Mouse (Mus musculus): Measurements from ENCODE around the gene Senp2.
"Not testable (repeated sequence)": the region's sequence is repeated elsewhere in the genome, so short reads cannot be mapped to it uniquely, and the experiment has no call there.

The Senp2 gene

GRCm38 (mm10) chr16:22009099-22009584, at the start of gene Senp2:
Senp2 (plus strand) TSS chr16:22009484.
- peak; percentile 100 for DNase-seq

DNA sequence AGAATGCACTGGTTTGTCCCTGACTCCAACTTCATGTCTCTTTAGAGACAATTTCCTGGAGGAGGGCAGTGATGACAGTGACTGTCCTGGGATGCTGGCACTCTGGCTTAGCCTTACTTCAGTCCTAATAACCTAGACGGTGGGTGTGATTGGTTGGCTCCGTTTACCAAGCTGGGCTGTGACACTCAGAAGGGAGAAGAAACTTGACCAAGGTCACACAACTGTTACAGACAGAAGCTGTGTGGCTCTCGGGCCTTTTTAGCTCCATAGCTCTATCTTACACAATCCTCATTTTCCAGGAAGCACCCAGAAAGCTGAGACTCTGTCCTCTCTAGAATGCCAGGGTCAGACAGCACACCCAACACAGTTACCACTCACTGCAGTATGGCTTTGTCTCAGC, 43.7 kb upstream of the Senp2 start:
- DNase-seq, result no peak

DNA sequence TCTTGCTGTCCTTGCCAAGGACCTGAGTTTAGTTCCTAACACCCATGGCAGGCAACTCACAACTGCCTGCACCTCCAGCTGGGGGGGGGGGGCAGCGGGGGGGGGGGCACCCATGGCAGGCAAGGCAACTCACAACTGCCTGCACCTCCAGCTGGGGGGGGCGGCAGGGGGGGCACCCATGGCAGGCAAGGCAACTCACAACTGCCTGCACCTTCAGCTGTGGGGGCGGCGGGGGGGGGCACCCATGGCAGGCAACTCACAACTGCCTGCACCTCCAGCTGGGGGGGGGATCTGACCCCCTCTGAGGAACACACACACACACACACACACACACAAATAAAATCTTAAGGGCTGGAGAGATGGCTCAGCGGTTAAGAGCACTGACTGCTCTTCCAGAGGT, 39.4 kb upstream of the Senp2 start:
- DNase-seq, result no peak

- no peak for DNase-seq
Observed at GRCm38 (mm10) chr16:21970536-21970935, 38.7 kb upstream of the Senp2 start.

DNA sequence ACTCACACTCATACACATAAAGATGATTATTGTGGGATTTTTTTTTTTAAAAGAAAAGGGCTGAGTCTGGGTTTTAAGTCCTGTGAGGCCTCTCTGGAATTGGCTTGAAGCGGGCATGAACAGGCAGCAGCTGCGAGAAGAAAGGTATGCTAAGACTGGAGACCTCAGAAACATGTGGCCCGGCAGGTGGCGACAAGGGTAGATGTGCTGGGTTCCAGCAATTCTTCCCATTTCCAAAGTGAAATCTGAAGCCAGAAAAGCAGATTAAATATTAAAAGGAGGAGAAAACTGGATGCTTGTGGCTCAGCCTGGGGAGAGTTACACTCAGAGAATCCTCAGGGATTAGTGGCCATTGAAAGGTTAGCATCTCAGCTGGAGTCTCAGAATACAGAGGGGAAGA, 37.8 kb upstream of the Senp2 start:
- DNase-seq, result no peak

DNA sequence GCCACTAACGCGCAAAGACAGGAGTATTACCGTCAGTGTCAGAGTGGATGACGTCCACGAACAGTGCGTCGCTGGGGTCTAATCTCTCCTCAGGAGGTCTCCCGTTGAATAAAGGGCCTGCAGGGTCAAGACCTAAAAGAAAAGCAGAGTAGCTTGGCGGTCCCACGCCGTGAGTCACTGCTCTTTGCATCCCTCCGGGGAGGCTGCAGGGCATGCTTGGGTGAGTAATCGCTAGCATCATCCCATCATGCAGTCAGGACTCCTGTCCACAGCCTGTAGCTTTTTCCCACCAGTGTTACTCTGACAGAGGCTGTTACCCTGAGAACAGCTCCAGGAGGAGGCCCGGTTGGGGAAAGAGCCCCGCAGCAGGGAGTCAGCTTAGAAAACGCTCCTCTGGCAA, 33.1 kb upstream of the Senp2 start:
- no peak for DNase-seq

DNA sequence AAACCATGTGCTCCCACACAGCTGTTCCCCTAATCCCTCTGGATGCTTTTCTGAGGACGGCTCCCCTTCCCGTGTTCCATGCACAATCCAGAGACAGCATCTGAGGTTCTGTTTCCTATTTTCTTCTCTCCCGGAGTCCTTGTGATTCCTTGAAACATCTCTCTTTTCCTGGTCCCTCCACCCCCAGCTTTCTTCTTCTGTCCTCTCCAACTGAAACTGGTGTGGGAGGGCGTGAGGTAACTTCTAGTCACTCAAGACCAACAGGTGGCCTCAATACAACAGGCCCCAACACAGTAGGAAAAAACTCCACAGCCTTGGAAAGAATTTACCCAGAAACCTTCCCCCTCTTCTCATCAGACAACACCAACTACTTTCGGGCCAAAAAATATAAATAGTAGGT, 31.9 kb upstream of the Senp2 start:
- no peak for DNase-seq

DNA sequence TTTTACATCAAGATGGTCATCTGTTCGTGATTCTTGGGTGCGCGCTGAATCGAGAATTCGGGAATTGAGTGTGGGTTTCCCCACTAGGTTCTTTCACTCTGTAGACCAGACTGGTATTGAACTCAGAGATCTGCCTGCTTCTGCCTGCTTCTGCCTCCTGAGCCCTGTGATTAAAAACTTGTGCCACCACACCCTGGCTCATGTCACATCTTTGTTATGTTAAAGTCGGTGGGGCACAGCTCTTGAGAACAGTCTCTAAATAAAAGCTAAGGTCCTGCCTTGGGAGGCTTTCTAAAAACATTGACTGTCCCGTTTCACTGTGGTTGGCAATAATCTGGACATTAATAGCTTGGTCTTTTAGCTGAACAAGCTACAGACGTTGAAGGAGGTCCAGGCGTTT, 26.1 kb upstream of the Senp2 start:
- DNase-seq, result no peak

DNA sequence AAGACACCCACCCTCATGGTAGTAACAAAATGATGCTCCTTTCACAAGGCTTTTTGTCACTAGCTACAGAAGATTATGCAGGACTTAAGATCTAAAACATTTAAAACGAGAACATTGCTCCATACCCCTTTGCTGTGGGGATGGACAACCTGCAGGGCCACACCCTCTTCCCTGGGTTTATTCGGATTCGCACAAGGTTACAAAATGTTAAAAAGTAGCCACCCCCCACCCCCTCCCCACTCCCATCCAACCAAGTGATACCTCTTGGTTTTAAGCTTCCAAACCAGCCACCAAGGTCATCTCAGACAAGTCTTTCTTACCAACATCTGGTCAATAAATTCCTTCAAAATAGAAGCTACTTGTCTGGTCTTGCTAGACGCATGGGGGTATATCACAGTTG, 25.7 kb upstream of the Senp2 start:
- DNase-seq, result no peak

DNA sequence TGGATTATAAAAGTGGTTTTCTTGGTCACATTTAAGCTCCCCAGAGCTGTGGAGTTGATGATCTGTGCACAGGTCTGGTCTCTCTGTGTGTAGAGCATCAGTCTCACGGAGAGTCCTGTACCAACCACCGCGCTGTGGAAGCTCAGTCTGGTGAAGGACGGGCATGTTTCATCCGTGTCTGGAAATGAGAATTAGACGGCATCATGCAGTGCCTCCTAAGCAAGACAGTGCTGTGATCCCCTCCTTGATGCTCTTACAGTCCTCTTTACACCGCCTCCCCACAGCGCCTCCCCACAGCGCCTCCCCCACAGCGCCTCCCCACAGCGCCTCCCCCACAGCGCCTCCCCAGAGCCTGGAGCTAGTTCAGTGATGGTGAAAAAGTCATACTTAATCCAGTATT, 25.2 kb upstream of the Senp2 start:
- no peak for DNase-seq

- no peak for DNase-seq
Observed at GRCm38 (mm10) chr16:21986191-21986590, 23.1 kb upstream of the Senp2 start.

DNA sequence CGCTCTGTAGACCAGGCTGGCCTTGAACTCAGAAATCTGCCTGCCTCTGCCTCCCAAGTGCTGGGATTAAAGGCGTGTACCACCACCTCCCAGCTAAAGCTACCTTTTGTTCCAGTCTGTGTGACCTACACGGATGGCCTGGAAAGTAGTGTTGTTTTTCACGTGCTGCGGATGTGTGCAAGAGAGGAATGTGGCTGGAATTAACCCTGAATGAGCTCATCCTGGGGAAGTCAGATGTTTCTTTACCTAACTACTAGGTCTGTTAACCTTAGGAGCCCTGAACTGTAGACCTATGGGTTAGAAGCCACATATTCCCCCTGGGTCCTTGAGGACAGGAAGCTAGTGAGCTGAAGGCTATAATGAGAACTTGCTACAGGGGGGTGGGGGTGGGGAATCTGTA, 21.3 kb upstream of the Senp2 start:
- no peak for DNase-seq

GRCm38 (mm10) chr16:21990893-21991292, 18.4 kb upstream of the Senp2 start:
- not testable (repeated sequence) for DNase-seq

- DNase-seq, result no peak
Observed at GRCm38 (mm10) chr16:21991774-21992173, 17.5 kb upstream of the Senp2 start.

DNA sequence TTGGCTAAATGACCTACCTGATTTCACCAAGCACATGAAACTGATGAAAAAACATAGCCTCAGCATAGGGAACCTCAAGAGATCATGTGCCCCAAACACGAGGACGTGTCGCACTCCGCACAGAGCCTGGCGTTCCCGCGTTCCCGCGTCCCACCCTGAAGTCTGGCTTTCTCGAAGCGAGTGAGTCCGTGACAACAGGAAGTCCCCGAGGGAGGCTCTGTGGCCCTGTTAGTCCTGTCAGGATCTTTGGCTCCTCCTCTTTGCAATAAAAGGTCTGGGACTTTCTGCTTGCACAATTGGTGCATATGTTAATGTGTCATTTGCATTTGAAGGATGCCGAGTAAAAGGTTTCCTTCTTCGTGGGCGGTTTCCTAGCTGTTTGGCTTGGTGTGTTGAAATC, 14.0 kb upstream of the Senp2 start, which contains the start of gene Liph:
Liph (minus strand) TSS at position 360 of the 400 bp plus-strand sequence.
- DNase-seq, result peak; percentile 17 to 50

DNA sequence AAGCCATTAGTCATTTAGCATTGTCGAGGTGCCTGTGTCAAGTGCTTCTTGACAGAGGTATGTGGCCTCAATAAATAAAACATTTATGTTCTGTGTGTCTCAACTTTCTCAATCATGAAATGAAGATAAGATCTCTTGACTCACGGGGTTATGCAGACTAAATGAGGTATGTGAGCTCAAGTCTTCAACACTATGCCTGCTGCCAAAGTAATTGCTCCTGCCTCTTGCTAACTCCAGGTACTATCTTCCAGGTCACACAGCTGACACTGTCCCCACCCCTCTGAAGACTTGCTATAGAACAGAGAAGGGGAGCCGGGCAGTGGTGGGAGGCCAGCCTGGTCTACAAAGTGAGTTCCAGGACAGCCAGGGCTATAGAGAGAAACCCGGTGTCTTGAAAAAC, 12.9 kb upstream of the Senp2 start:
- DNase-seq, result no peak

DNA sequence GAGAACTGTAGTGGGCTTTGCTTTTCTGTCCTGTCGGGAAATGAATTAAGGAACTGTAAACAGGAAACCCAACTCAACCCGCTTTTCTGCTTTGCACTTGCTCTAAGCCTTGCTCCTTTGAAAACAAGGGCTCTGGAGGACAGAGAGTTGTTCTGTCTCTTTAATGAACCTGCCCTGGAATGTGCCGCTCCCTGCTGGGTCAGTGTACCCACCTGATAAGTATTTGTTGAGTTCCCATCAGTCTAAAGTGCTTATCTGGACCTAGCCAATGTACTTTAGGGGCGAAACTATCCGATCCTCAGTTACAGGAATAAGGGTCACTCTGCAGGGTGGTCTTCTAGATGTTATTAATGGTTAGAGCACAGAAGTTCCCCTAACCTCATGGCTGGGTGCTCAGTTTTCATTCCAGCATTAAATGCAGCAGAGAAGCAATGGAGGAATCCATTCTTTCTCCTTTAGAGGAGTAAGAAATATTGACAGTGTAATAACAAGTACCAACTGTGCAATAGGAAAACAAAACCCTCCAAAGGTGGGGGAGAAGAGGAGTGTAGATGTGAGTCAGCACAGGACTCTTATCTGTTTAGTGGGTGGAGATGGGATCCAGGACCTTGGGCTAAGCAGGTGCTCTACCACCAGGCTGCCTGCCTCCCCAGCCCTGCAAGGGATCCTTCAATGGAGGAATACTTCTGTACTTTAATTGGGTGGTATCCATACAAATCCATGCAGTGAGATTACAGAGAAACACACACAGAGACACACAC, 12.2 kb upstream of the Senp2 start:
- DNase-seq, result no peak

- DNase-seq, result no peak
Observed at GRCm38 (mm10) chr16:21998061-21998460, 11.2 kb upstream of the Senp2 start.

GRCm38 (mm10) chr16:21999941-22000690, 9.2 kb upstream of the Senp2 start:
- DNase-seq, result no peak

GRCm38 (mm10) chr16:22001172-22001571, 8.1 kb upstream of the Senp2 start:
- DNase-seq, result no peak

GRCm38 (mm10) chr16:22001606-22002005, 7.7 kb upstream of the Senp2 start:
- DNase-seq, result no peak

DNA sequence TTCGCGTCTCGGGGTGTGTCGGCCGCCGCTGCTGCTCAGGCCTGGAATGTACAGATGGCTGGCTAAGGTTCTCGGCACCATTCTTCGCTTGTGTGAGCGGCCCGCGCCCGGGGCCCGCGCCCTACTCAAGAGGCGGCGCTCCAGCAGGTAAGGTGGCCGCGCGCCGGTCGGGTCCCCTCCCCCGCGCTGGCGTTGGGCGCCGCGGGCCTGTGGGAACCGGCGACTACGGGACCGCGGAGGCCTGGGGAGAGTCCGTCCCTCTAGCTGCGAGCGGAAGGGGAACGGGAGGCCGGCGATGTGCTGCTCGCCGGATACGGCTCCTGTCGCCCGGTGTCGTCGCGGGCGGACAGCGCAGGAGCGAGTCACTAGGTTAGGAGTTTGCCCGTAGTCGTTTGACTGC, 312 bp downstream of the Senp2 start:
- DNase-seq, result peak in 1 of 2 experiments; percentile 82

DNA sequence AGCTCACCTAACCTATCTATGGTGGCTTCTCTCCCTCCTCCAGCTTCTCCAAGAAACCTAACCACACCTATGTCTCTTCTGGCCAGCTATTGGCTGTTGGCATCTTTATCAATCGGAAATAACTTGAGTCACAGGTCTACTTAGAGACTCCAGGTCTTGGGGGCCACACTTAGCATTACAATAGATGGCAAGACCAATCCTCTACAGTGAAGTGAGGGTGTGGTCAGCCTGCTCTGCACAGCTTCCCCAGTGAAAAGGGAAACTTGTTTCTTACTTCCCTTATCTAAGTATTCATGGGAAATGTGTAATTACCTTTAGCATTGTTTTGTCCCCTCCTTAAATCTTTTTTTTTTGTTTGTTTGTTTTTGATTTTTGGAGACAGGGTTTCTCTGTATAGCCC, 6.3 kb downstream of the Senp2 start:
- DNase-seq, result no peak

DNA sequence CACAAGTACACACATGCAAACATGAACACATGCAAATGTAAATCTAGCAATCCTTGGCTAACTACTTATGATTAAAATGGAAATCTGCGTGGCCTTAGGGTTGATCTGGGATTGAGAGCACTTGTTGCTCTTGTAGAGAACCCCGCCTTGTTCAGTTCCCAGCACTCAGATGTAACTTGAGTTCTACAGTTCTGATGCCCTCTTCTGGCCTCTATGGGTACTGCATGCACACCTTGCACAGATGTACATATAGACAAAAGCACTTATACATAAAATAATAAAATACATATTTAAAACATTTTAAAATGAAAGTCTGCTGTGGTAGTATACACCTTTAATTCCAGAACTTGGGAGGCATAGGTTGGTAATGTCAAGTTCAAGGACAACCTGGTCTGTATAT, 12.8 kb downstream of the Senp2 start:
- DNase-seq, result peak in 1 of 2 experiments; percentile 36

Data from kidney, postnatal 25 days (tissue).